Mouse (Mus musculus) liver, embryonic 12.5 days (tissue): ENCODE data around the gene Bad. TPM values are rescaled to one million over a fixed set of nuclear protein-coding genes. Genes with fewer than 3 reads are reported as not detected.

Experiments
- ATAC-seq: fragments of 200-750 bp; cut with Nextera tagmentation; 2 replicates; pipeline ENCODE4 v1.8.0; 2017; ENCODE audit warnings: moderate number of reproducible peaks, mild to moderate bottlenecking, moderate library complexity
- H3K27ac ChIP-seq: fragments of 300-500 bp; sonication (generic); 2 replicates; pipeline ENCODE4 v1.5.1; 2016; ENCODE audit warnings: mild to moderate bottlenecking
- H3K27me3 ChIP-seq: fragments of 300-500 bp; sonication (generic); replicated peaks from 2 replicates; pipeline ENCODE4 v1.6.1; 2016; ENCODE audit warnings: mild to moderate bottlenecking, moderate library complexity
- H3K36me3 ChIP-seq: fragments of 300-500 bp; sonication (generic); 2 replicates; pipeline ENCODE4 v1.6.1; 2016; ENCODE audit warnings: mild to moderate bottlenecking, moderate library complexity
- H3K4me1 ChIP-seq: fragments of 300-500 bp; sonication (generic); 2 replicates; pipeline ENCODE4 v1.6.1; 2016
- H3K4me2 ChIP-seq: fragments of 300-500 bp; sonication (generic); 2 replicates; pipeline ENCODE4 v1.6.1; 2016; ENCODE audit warnings: mild to moderate bottlenecking, moderate library complexity
- H3K4me3 ChIP-seq: fragments of 300-500 bp; sonication (generic); 2 replicates; pipeline ENCODE4 v1.5.1; 2016; ENCODE audit warnings: mild to moderate bottlenecking, moderate library complexity
- H3K9ac ChIP-seq: fragments of 300-500 bp; sonication (generic); 2 replicates; pipeline ENCODE4 v1.6.1; 2016; ENCODE audit warnings: mild to moderate bottlenecking, moderate library complexity
- H3K9me3 ChIP-seq: fragments of 300-500 bp; sonication (generic); replicated peaks from 2 replicates; pipeline ENCODE4 v1.6.1; 2016; ENCODE audit warnings: mild to moderate bottlenecking, moderate library complexity
- WGBS: fragments of 180-500 bp; shearing (Covaris S2); methylation state at CpG from one replicate; pipeline ENCODE4 v1.1.7; 2016; ENCODE audit not compliant: insufficient replicate concordance; 5-methylcytosine and 5-hydroxymethylcytosine counted together
- polyA plus RNA-seq: library from polyadenylated mRNA; unstranded; fragments of >200 nt; fragmentation: Nextera tagmentation; extraction: Ambion mirVana; gene quantifications from 2 replicates; pipeline ENCODE4 v1.2.1, GENCODE M21; 2016

The Bad gene
- polyA plus RNA-seq, 1 experiment from 2014 or later = 37.6 TPM

GRCm38 (mm10) chr19:6928080-6928479, 13.6 kb upstream of the Bad start:
- H3K4me3 ChIP-seq = no peak overlapping the region
- no peak overlapping the region for H3K27ac ChIP-seq
- H3K4me2 ChIP-seq = no peak overlapping the region
- no peak overlapping the region for H3K9ac ChIP-seq
- no peaks in the 10 kb centered on the region for H3K9me3 ChIP-seq
- WGBS = 18% methylated on average over 9 of the region's 9 CpGs
- peaks cover 31% of the 10 kb centered on the region for H3K4me1 ChIP-seq
- H3K36me3 ChIP-seq = no peaks in the 10 kb centered on the region
- no peak for ATAC-seq
- peaks cover 100% of the 10 kb centered on the region for H3K27me3 ChIP-seq

- Histone ChIP-seq H3K9ac (no peak overlapping the region), H3K27ac (no peak overlapping the region), H3K9me3 (no peaks in the 10 kb centered on the region), H3K4me2 (no peak overlapping the region), H3K4me3 (no peak overlapping the region), H3K4me1 (peaks cover 22% of the 10 kb centered on the region), H3K27me3 (peaks cover 100% of the 10 kb centered on the region), H3K36me3 (no peaks in the 10 kb centered on the region)
- no peak for ATAC-seq
- WGBS = 5% methylated on average over 2 of the region's 2 CpGs
These were observed 10.7 kb upstream of the Bad start for GRCm38 (mm10) chr19:6931002-6931401.

GRCm38 (mm10) chr19:6932018-6932417, 9.6 kb upstream of the Bad start:
- no peak overlapping the region for H3K9ac ChIP-seq
- H3K4me3 ChIP-seq = no peak overlapping the region
- peaks cover 11% of the 10 kb centered on the region for H3K4me1 ChIP-seq
- no peaks in the 10 kb centered on the region for H3K9me3 ChIP-seq
- 67% methylated on average over 1 of the region's 1 CpGs for WGBS
- H3K36me3 ChIP-seq = no peaks in the 10 kb centered on the region
- H3K27ac ChIP-seq = no peak overlapping the region
- H3K27me3 ChIP-seq = peaks cover 94% of the 10 kb centered on the region
- no peak overlapping the region for H3K4me2 ChIP-seq
- ATAC-seq = no peak

- Histone ChIP-seq H3K4me3 (no peak overlapping the region), H3K4me2 (no peak overlapping the region), H3K27me3 (peaks cover 89% of the 10 kb centered on the region), H3K4me1 (peaks cover 9% of the 10 kb centered on the region), H3K9ac (no peak overlapping the region), H3K36me3 (no peaks in the 10 kb centered on the region), H3K9me3 (no peaks in the 10 kb centered on the region), H3K27ac (no peak overlapping the region)
- ATAC-seq = no peak
- 23% methylated on average over 4 of the region's 4 CpGs for WGBS
These were observed 8.6 kb upstream of the Bad start for GRCm38 (mm10) chr19:6933102-6933435.

- peaks cover 89% of the 10 kb centered on the region for H3K27me3 ChIP-seq
- 8% methylated on average over 58 of the region's 58 CpGs for WGBS
- no peak for ATAC-seq
- H3K4me3 ChIP-seq = peak overlapping the region; percentile 22
- H3K27ac ChIP-seq = no peak overlapping the region
- no peaks in the 10 kb centered on the region for H3K9me3 ChIP-seq
- H3K36me3 ChIP-seq = no peaks in the 10 kb centered on the region
- peak overlapping the region; percentile 52 for H3K4me2 ChIP-seq
- H3K9ac ChIP-seq = no peak overlapping the region
- H3K4me1 ChIP-seq = peaks cover 9% of the 10 kb centered on the region
These were observed 8.0 kb upstream of the Bad start for GRCm38 (mm10) chr19:6933436-6934194.

GRCm38 (mm10) chr19:6934195-6934977, 7.3 kb upstream of the Bad start, which contains the start of gene Kcnk4:
Gene Kcnk4 (minus strand): TSS chr19:6934515.
- no peak for ATAC-seq
- Histone ChIP-seq H3K9ac (no peak within 1 kb of the TSS), H3K27ac (no peak within 1 kb of the TSS), H3K4me2 (peak within 1 kb of the TSS; percentile 52), H3K9me3 (no peaks in the 10 kb centered on the region), H3K27me3 (peaks cover 81% of the 10 kb centered on the region), H3K36me3 (no peaks in the 10 kb centered on the region), H3K4me1 (peaks cover 9% of the 10 kb centered on the region), H3K4me3 (peak within 1 kb of the TSS; percentile 22)
- 14% methylated on average over 23 of the region's 23 CpGs for WGBS

GRCm38 (mm10) chr19:6936299-6936698, 5.4 kb upstream of the Bad start:
- H3K4me3 ChIP-seq = no peak overlapping the region
- peaks cover 23% of the 10 kb centered on the region for H3K4me1 ChIP-seq
- H3K4me2 ChIP-seq = no peak overlapping the region
- WGBS = 12% methylated on average over 3 of the region's 3 CpGs
- H3K27ac ChIP-seq = no peak overlapping the region
- H3K9me3 ChIP-seq = no peaks in the 10 kb centered on the region
- no peaks in the 10 kb centered on the region for H3K36me3 ChIP-seq
- peaks cover 62% of the 10 kb centered on the region for H3K27me3 ChIP-seq
- no peak for ATAC-seq
- no peak overlapping the region for H3K9ac ChIP-seq

- Histone ChIP-seq H3K9ac (no peak overlapping the region), H3K4me2 (no peak overlapping the region), H3K4me3 (no peak overlapping the region), H3K4me1 (peaks cover 26% of the 10 kb centered on the region), H3K9me3 (no peaks in the 10 kb centered on the region), H3K27ac (no peak overlapping the region), H3K36me3 (no peaks in the 10 kb centered on the region), H3K27me3 (peaks cover 47% of the 10 kb centered on the region)
- WGBS = 72% methylated on average over 16 of the region's 16 CpGs
- no peak for ATAC-seq
These were observed 3.9 kb upstream of the Bad start for GRCm38 (mm10) chr19:6937541-6938465.

GRCm38 (mm10) chr19:6939106-6940002, 2.3 kb upstream of the Bad start:
- Histone ChIP-seq H3K4me1 (peaks cover 30% of the 10 kb centered on the region), H3K27ac (no peak overlapping the region), H3K9ac (no peak overlapping the region), H3K27me3 (peaks cover 32% of the 10 kb centered on the region), H3K4me2 (no peak overlapping the region), H3K9me3 (no peaks in the 10 kb centered on the region), H3K4me3 (no peak overlapping the region), H3K36me3 (peaks cover under 1% of the 10 kb centered on the region; the same call in 1 of the 2 replicates)
- WGBS = 78% methylated on average over 20 of the region's 20 CpGs
- no peak for ATAC-seq

GRCm38 (mm10) chr19:6940396-6941351, 987 bp upstream of the Bad start:
- ATAC-seq = no peak
- Histone ChIP-seq H3K4me2 (peak overlapping the region; percentile 98), H3K36me3 (peaks cover 12% of the 10 kb centered on the region), H3K9ac (peak overlapping the region; percentile 86), H3K4me3 (peak overlapping the region; percentile 88), H3K4me1 (peaks cover 30% of the 10 kb centered on the region), H3K9me3 (no peaks in the 10 kb centered on the region), H3K27me3 (peaks cover 19% of the 10 kb centered on the region), H3K27ac (peak overlapping the region; percentile 94)
- 27% methylated on average over 28 of the region's 29 CpGs for WGBS
